Mouse (Mus musculus) CH12.LX (cell line): Measurements from ENCODE around the gene Wbp2. TPM values are rescaled to one million over a fixed set of nuclear protein-coding genes. Genes with fewer than 3 reads are reported as not detected.

ENCODE experiments used
- DNase-seq: peaks from one replicate; pipeline ENCODE4 v3.0.0-alpha.2; 2013; ENCODE audit errors: extremely low read depth
- H3K27ac ChIP-seq: 2 replicates; pipeline ENCODE4 v1.5.1; 2012; ENCODE audit warnings: low read depth, mild to moderate bottlenecking, control low read depth, moderate library complexity; ENCODE audit not compliant: insufficient read depth
- H3K27me3 ChIP-seq: replicated peaks from 2 replicates; pipeline ENCODE3; 2012; ENCODE audit warnings: inconsistent platforms
- H3K36me3 ChIP-seq, 2 experiments: replicated peaks in 1 of 2; 2 replicates each; pipeline versions ENCODE3 to v1.6.1; 2012; ENCODE audit warnings: inconsistent platforms in 1 of 2, low read length in 1 of 2, mild to moderate bottlenecking in 1 of 2, mixed read lengths in 1 of 2, moderate library complexity in 1 of 2; ENCODE audit not compliant: control insufficient read depth in 1 of 2, insufficient read depth in 1 of 2
- H3K4me1 ChIP-seq, 2 experiments: 2 replicates each; pipeline ENCODE4 v1.6.1; 2012; ENCODE audit warnings: inconsistent platforms in 1 of 2, moderate library complexity in 1 of 2; ENCODE audit not compliant: insufficient read depth in 2 of 2, control insufficient read depth in 1 of 2
- H3K4me2 ChIP-seq: 2 replicates; pipeline ENCODE4 v1.6.1; 2012; ENCODE audit warnings: low read depth, mild to moderate bottlenecking, control low read depth; ENCODE audit not compliant: poor library complexity, insufficient read depth, severe bottlenecking
- H3K4me3 ChIP-seq, 3 experiments: fragments of 150-350 bp in 1 of 3; sonication (generic) in 1 of 3; replicated peaks in 1 of 3; 2 replicates each; pipeline versions ENCODE3 to v1.5.1; 2011 to 2012; ENCODE audit warnings: low read depth in 2 of 3, low read length in 2 of 3, mild to moderate bottlenecking in 2 of 3, moderate library complexity in 2 of 3, control low read depth in 1 of 3, improper control_type of control experiment in 1 of 3, inconsistent platforms in 1 of 3, mixed read lengths in 1 of 3; ENCODE audit not compliant: poor library complexity in 1 of 3
- H3K79me2 ChIP-seq: replicated peaks from 2 replicates; pipeline ENCODE4 v1.6.1; 2012; ENCODE audit warnings: mild to moderate bottlenecking, moderate library complexity; ENCODE audit not compliant: control insufficient read depth, poor library complexity, insufficient read depth, severe bottlenecking; ENCODE audit errors: extremely low read depth
- H3K9ac ChIP-seq: 2 replicates; pipeline ENCODE4 v1.6.1; 2012; ENCODE audit warnings: low read depth, mild to moderate bottlenecking, control low read depth, moderate library complexity; ENCODE audit not compliant: insufficient read depth
- H3K9me3 ChIP-seq: replicated peaks from 2 replicates; pipeline ENCODE3; 2012; ENCODE audit warnings: low read length, inconsistent platforms, mixed read lengths
- BHLHE40 ChIP-seq: IDR thresholded peaks from 2 replicates; pipeline ENCODE4 v1.6.1; 2011; ENCODE audit warnings: mild to moderate bottlenecking, low read depth, low read length, improper control_type of control experiment
- CHD1 ChIP-seq: IDR thresholded peaks from 2 replicates; pipeline ENCODE4 v1.6.1; 2012; ENCODE audit warnings: low read depth, low read length, improper control_type of control experiment, inconsistent platforms
- E2F4 ChIP-seq: IDR thresholded peaks from 2 replicates; pipeline ENCODE4 v1.6.1; 2011; ENCODE audit warnings: low read depth, low read length, improper control_type of control experiment; ENCODE audit not compliant: insufficient replicate concordance
- HCFC1 ChIP-seq: IDR thresholded peaks from 2 replicates; pipeline ENCODE4 v1.6.1; 2012; ENCODE audit warnings: low read depth, mild to moderate bottlenecking, inconsistent platforms, low read length, improper control_type of control experiment
- IRF4 ChIP-seq: IDR thresholded peaks from 2 replicates; pipeline ENCODE4 v1.6.1; 2014; ENCODE audit warnings: low read depth, mild to moderate bottlenecking, inconsistent platforms, low read length, improper control_type of control experiment
- JUN ChIP-seq: IDR thresholded peaks from 2 replicates; pipeline ENCODE4 v1.6.1; 2011; ENCODE audit warnings: low read depth, mild to moderate bottlenecking, low read length, improper control_type of control experiment, moderate library complexity; ENCODE audit not compliant: insufficient read depth
- KAT2A ChIP-seq: IDR thresholded peaks from 2 replicates; pipeline ENCODE4 v1.6.1; 2012; ENCODE audit warnings: low read length, improper control_type of control experiment, inconsistent platforms; ENCODE audit not compliant: insufficient replicate concordance
- MAFK ChIP-seq: IDR thresholded peaks from 2 replicates; pipeline ENCODE4 v1.6.1; 2011; ENCODE audit warnings: low read length, improper control_type of control experiment; ENCODE audit not compliant: insufficient replicate concordance
- MAX ChIP-seq: IDR thresholded peaks from 2 replicates; pipeline ENCODE4 v1.6.1; 2011; ENCODE audit warnings: low read length, improper control_type of control experiment
- MEF2A ChIP-seq: IDR thresholded peaks from 2 replicates; pipeline ENCODE4 v1.6.1; 2014; ENCODE audit warnings: low read depth, mild to moderate bottlenecking, inconsistent platforms, low read length, improper control_type of control experiment, borderline replicate concordance
- MXI1 ChIP-seq: IDR thresholded peaks from 2 replicates; pipeline ENCODE4 v1.6.1; 2011; ENCODE audit warnings: mild to moderate bottlenecking, low read depth, low read length, improper control_type of control experiment
- MYC ChIP-seq: IDR thresholded peaks from 2 replicates; pipeline ENCODE4 v1.6.1; 2011; ENCODE audit warnings: low read depth, mild to moderate bottlenecking, improper control_type of control experiment, low read length
- NELFE ChIP-seq: IDR thresholded peaks from 2 replicates; pipeline ENCODE4 v1.6.1; 2011; ENCODE audit warnings: low read depth, low read length, improper control_type of control experiment
- PAX5 ChIP-seq: IDR thresholded peaks from 2 replicates; pipeline ENCODE4 v1.6.1; 2012; ENCODE audit warnings: low read length, inconsistent platforms, mixed read lengths
- POLR2A ChIP-seq: IDR thresholded peaks from 2 replicates; pipeline ENCODE4 v1.6.1; 2011; ENCODE audit warnings: low read depth, mild to moderate bottlenecking, improper control_type of control experiment, low read length
- POLR2AphosphoS2 ChIP-seq: IDR thresholded peaks from 2 replicates; pipeline ENCODE4 v1.6.1; 2011; ENCODE audit warnings: low read depth, low read length, improper control_type of control experiment
- RAD21 ChIP-seq: IDR thresholded peaks from 2 replicates; pipeline ENCODE4 v1.6.1; 2011; ENCODE audit warnings: low read depth, mild to moderate bottlenecking, low read length, improper control_type of control experiment, moderate library complexity
- TBP ChIP-seq: conservative IDR thresholded peaks from 2 replicates; pipeline ENCODE4 v1.6.1; 2011; ENCODE audit warnings: low read depth, low read length, improper control_type of control experiment
- TCF12 ChIP-seq: IDR thresholded peaks from 2 replicates; pipeline ENCODE4 v1.6.1; 2014; ENCODE audit warnings: low read depth, mild to moderate bottlenecking, inconsistent platforms, low read length, improper control_type of control experiment
- UBTF ChIP-seq: IDR thresholded peaks from 2 replicates; pipeline ENCODE4 v1.6.1; 2012; ENCODE audit warnings: low read depth, mild to moderate bottlenecking, inconsistent platforms, low read length, improper control_type of control experiment, moderate library complexity
- USF1 ChIP-seq: IDR thresholded peaks from 2 replicates; pipeline ENCODE4 v1.6.1; 2014; ENCODE audit warnings: low read depth, mild to moderate bottlenecking, inconsistent platforms, low read length, improper control_type of control experiment
- USF2 ChIP-seq: conservative IDR thresholded peaks from 2 replicates; pipeline ENCODE4 v1.6.1; 2011; ENCODE audit warnings: low read depth, low read length, improper control_type of control experiment
- ZC3H11A ChIP-seq: IDR thresholded peaks from 2 replicates; pipeline ENCODE4 v1.6.1; 2012; ENCODE audit warnings: low read depth, mild to moderate bottlenecking, inconsistent platforms, low read length, improper control_type of control experiment
- ZMIZ1 ChIP-seq: IDR thresholded peaks from 2 replicates; pipeline ENCODE4 v1.6.1; 2012; ENCODE audit warnings: low read depth, mild to moderate bottlenecking, inconsistent platforms, low read length, improper control_type of control experiment
- dilution Hi-C: fragments of 300-500 bp; cut with MboI; formaldehyde crosslinking; loops from 2 replicates; pipeline ENCODE4 v1.14.3; 2020; ENCODE audit warnings: low sequenced_read_pairs; ENCODE audit not compliant: extremely low pct_unique_long_range_greater_than_20kb, extremely low pct_ligation_motif_present
- in situ Hi-C: fragments of 300-500 bp; cut with MboI; formaldehyde crosslinking; loops from 3 replicates; pipeline ENCODE4 v1.14.3; 2019; ENCODE audit warnings: low sequenced_read_pairs, low pct_ligation_motif_present, low pct_unique_long_range_greater_than_20kb, mixed read lengths
- polyA plus RNA-seq: library from polyadenylated mRNA; unstranded; fragments of >175 nt; gene quantifications from 2 replicates; pipeline ENCODE4 v1.2.1, GENCODE M21; 2012; ENCODE audit warnings: low read depth; ENCODE audit not compliant: insufficient read length
- total RNA-seq, 2 experiments: library from RNA; depleted of rRNA; stranded (reverse); fragments of 300-350 nt in 1 of 2; fragments of >200 nt in 1 of 2; gene quantifications; 2 replicates each; pipeline ENCODE4 v1.2.3; 2012 to 2014

The Wbp2 gene
- total and polyA plus RNA-seq, 3 experiments, result 15.2 to 97.1 (median 30.7) TPM

DNA sequence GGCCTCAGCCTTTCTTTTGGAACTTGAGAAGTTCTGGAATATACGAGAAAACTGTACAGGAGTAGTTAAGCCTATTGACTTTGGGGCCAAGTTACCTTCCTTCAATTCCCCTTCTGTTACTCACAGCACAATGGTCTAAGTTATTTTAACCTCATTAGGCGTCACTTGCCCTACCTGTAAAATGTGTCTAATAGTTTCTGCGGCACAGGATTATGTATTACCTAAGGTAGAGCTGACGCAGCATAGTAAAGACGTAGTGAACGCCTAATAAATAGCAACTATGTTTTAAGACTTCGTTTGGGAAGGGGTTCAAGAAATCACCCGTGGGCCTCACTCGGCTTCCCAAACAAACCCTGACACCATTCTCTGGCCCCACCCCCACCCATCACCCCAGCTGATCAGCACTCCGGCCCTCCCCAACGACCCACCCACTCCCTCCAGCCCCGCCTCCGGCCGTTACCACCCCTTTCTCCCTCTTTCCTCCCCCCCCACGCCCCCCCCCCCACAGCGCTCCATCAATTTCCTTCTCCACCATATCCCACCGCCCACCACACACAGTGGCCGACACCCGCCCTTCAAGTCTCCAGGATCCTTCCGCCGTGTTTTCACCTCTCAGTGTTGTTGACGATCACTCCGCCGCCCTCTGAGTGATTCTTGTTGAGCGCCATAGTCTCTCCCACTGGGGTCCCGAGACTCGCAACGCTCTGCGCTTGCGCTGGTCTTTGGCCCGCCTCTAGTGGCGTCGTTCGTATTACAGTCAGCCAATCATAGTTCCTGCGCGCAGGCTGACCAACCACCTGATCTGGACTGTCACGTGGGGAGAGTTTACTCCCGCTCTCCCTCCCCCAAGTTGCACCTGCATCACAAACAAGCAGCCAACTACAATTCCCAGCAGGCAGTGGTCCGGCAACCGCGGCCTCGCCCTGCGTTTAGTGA lies at the start of gene Wbp2 (continued):
- peak; percentile 99 for TF ChIP-seq BHLHE40
- TF ChIP-seq, all 38 proteins: peak for 27

DNA sequence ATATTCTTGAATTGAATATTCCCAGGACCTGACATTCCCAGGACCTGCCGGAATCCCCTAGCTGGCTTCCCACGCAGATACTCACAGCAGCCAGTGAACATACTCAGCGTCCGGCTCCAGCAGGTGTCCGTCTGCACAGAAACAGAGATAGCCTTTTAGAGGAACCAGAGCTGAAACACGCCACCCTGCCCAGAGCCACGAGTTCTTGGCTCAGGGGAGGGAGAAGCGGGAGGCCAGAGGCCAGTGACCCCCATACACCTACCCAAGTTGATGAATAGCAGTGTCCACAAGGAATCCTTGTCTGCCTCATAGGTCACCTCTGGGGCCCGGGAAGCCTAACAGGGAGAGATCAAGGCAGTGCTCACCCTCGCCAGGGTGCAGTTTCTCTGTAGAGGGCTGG lies 47.4 kb upstream of the Wbp2 start:
- Histone ChIP-seq H3K4me3 (no peak overlapping the region), H3K79me2 (peaks cover 24% of the 10 kb centered on the region), H3K36me3 (peaks cover 44 to 70% of the 10 kb centered on the region in 2 experiments), H3K9ac (no peak overlapping the region), H3K9me3 (no peaks in the 10 kb centered on the region), H3K27ac (no peak overlapping the region), H3K27me3 (no peaks in the 10 kb centered on the region), H3K4me1 (peaks cover 15 to 40% of the 10 kb centered on the region in 2 experiments), H3K4me2 (no peak overlapping the region)
- DNase-seq, result no peak
- dilution Hi-C loops, result no loop called here
- TF ChIP-seq KAT2A (no peak), MYC (no peak), USF2 (no peak), PAX5 (no peak), RAD21 (no peak), MAFK (no peak), ZMIZ1 (no peak), HCFC1 (no peak), CHD1 (no peak)
- in situ Hi-C loops, result loop anchor here (5.0 kb wide), 1 partner anchor 47 kb away; the partner anchor contains the start of gene Wbp2

DNA sequence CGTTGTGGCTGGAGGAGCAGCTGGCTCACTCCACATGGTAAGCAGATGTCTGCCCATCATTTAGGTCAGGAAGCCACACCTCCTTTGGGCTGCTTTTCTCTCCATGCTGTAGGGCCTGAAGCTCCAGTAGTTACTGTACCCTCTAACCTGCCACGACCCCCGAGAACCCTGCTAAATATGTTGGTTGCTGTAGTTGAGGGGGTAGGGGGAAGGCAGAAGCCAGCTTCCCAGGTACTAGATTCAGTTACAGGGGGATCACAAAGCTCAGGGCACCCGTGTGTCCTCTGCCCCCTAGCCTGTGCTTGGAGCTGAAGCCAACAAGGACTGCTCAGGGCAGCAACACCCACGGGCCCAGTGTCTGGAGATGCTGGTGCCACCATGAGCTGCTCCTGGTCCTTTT lies 46.7 kb upstream of the Wbp2 start:
- DNase-seq, result no peak
- Histone ChIP-seq H3K36me3 (peaks cover 44 to 70% of the 10 kb centered on the region in 2 experiments), H3K27me3 (no peaks in the 10 kb centered on the region), H3K9me3 (no peaks in the 10 kb centered on the region), H3K79me2 (peaks cover 23% of the 10 kb centered on the region), H3K4me1 (peaks cover 14 to 37% of the 10 kb centered on the region in 2 experiments), H3K4me3 (no peak overlapping the region), H3K4me2 (no peak overlapping the region), H3K9ac (no peak overlapping the region), H3K27ac (no peak overlapping the region)
- in situ Hi-C loops, result loop anchor here (5.0 kb wide), 1 partner anchor 46 kb away; the partner anchor contains the start of gene Wbp2
- dilution Hi-C loops, result no loop called here
- TF ChIP-seq MAX (no peak), TBP (no peak), UBTF (no peak), POLR2A (no peak), USF1 (no peak), E2F4 (no peak), IRF4 (no peak), MXI1 (no peak), HCFC1 (no peak), JUN (no peak), MEF2A (no peak), TCF12 (no peak), NELFE (no peak), PAX5 (no peak), ZC3H11A (no peak), POLR2AphosphoS2 (no peak)
